Mouse (Mus musculus) liver, embryonic 14.5 days (tissue): ENCODE data around the gene Amotl1. TPM values are rescaled to one million over a fixed set of nuclear protein-coding genes. Genes with fewer than 3 reads are reported as not detected.

Experiments
- ATAC-seq: fragments of 200-750 bp; cut with Nextera tagmentation; 2 replicates; pipeline ENCODE4 v1.8.0; 2017; ENCODE audit warnings: moderate number of reproducible peaks, mild to moderate bottlenecking, moderate library complexity; ENCODE audit not compliant: insufficient read depth
- DNase-seq, 3 experiments: peaks; one replicate each; pipeline ENCODE4 v3.0.0-alpha.2; 2012 to 2013; ENCODE audit warnings: low read depth in 3 of 3, low spot score in 3 of 3
- H3K27ac ChIP-seq: fragments of 300-500 bp; sonication (generic); 2 replicates; pipeline ENCODE4 v1.5.1; 2014; ENCODE audit warnings: moderate library complexity, mild to moderate bottlenecking, control low read depth, inconsistent platforms
- H3K27me3 ChIP-seq: fragments of 300-500 bp; sonication (generic); 2 replicates; pipeline ENCODE4 v1.6.1; 2014; ENCODE audit warnings: mild to moderate bottlenecking, low read length, moderate library complexity; ENCODE audit not compliant: control insufficient read depth, insufficient read depth
- H3K36me3 ChIP-seq: fragments of 300-500 bp; sonication (generic); replicated peaks from 2 replicates; pipeline ENCODE4 v1.6.1; 2014; ENCODE audit warnings: low read depth; ENCODE audit not compliant: control insufficient read depth, insufficient read depth
- H3K4me1 ChIP-seq, 2 experiments: fragments of 200-500 bp in 1 of 2; fragments of 300-500 bp in 1 of 2; sonication (generic) in 1 of 2; replicated peaks; 2 replicates each; pipeline ENCODE4 v1.6.1; 2012 to 2014; ENCODE audit warnings: antibody characterized with exemption in 1 of 2, inconsistent platforms in 1 of 2, low read length in 1 of 2; ENCODE audit not compliant: control insufficient read depth in 2 of 2, insufficient read depth in 2 of 2
- H3K4me2 ChIP-seq: fragments of 300-500 bp; sonication (generic); 2 replicates; pipeline ENCODE4 v1.6.1; 2014; ENCODE audit warnings: low read depth, mild to moderate bottlenecking, control low read depth, moderate library complexity
- H3K4me3 ChIP-seq, 2 experiments: fragments of 200-500 bp in 1 of 2; fragments of 300-500 bp in 1 of 2; sonication (generic) in 1 of 2; 2 replicates each; pipeline ENCODE4 v1.5.1; 2012 to 2014; ENCODE audit warnings: low read depth in 2 of 2, low read length in 2 of 2, mild to moderate bottlenecking in 2 of 2, control low read depth in 1 of 2, inconsistent platforms in 1 of 2, moderate library complexity in 1 of 2; ENCODE audit not compliant: insufficient read depth in 1 of 2
- H3K9ac ChIP-seq: fragments of 300-500 bp; sonication (generic); replicated peaks from 2 replicates; pipeline ENCODE4 v1.6.1; 2014; ENCODE audit warnings: mild to moderate bottlenecking, control low read depth, moderate library complexity
- H3K9me3 ChIP-seq: fragments of 300-500 bp; sonication (generic); 2 replicates; pipeline ENCODE4 v1.6.1; 2016; ENCODE audit warnings: low read length, mixed read lengths; ENCODE audit not compliant: control insufficient read depth
- CTCF ChIP-seq: IDR thresholded peaks from 2 replicates; pipeline ENCODE4 v1.5.1; 2016; ENCODE audit warnings: antibody characterized with exemption, low read depth, control low read depth
- EP300 ChIP-seq: IDR thresholded peaks from 2 replicates; pipeline ENCODE4 v1.6.1; 2016; ENCODE audit warnings: antibody characterized with exemption, low read depth
- WGBS: fragments of 180-500 bp; shearing (Covaris S2); extraction: QIAGEN DNeasy Blood & Tissue Kit; methylation state at CpG from one replicate; pipeline ENCODE4 v1.1.7; 2014; ENCODE audit not compliant: insufficient replicate concordance; 5-methylcytosine and 5-hydroxymethylcytosine counted together
- polyA plus RNA-seq, 2 experiments: library from polyadenylated mRNA; depleted of rRNA in 1 of 2; stranded (reverse) in 1 of 2; unstranded in 1 of 2; fragments of >200 nt; fragmentation: Nextera tagmentation in 1 of 2; extraction: Ambion mirVana in 1 of 2; gene quantifications; 2 replicates each; pipeline versions ENCODE4 v1.2.1 to v1.2.3; 2012 to 2014

Gene Amotl1
- polyA plus RNA-seq, 2 experiments = 1.7 to 2.0 TPM

GRCm38 (mm10) chr9:14652761-14653160, 7.9 kb upstream of the Amotl1 start:
- no peaks in the 10 kb centered on the region for H3K4me1 ChIP-seq
- H3K4me3 ChIP-seq = no peak overlapping the region
- DNase-seq (no peak), ATAC-seq (no peak)
- H3K27me3 ChIP-seq = no peaks in the 10 kb centered on the region
- no peak for TF ChIP-seq EP300
- TF ChIP-seq CTCF = no peak
- no peak overlapping the region for H3K4me2 ChIP-seq
- H3K9me3 ChIP-seq = no peaks in the 10 kb centered on the region
- 43% methylated on average over 1 of the region's 1 CpGs for WGBS
- no peak overlapping the region for H3K9ac ChIP-seq
- no peak overlapping the region for H3K27ac ChIP-seq
- no peaks in the 10 kb centered on the region for H3K36me3 ChIP-seq

- Histone ChIP-seq H3K4me1 (no peaks in the 10 kb centered on the region), H3K9ac (no peak overlapping the region), H3K4me3 (no peak overlapping the region), H3K9me3 (no peaks in the 10 kb centered on the region), H3K27me3 (no peaks in the 10 kb centered on the region), H3K36me3 (no peaks in the 10 kb centered on the region), H3K4me2 (no peak overlapping the region), H3K27ac (no peak overlapping the region)
- ATAC-seq = no peak
- DNase-seq = no peak
- TF ChIP-seq CTCF = no peak
- TF ChIP-seq EP300 = no peak
- 61% methylated on average over 8 of the region's 8 CpGs for WGBS
Observed at GRCm38 (mm10) chr9:14647849-14648248, 3.0 kb upstream of the Amotl1 start.

- TF ChIP-seq EP300 (no peak), CTCF (no peak)
- DNase-seq (no peak), ATAC-seq (no peak)
- no peaks in the 10 kb centered on the region for H3K9me3 ChIP-seq
- no peak overlapping the region for H3K4me3 ChIP-seq
- 85% methylated on average over 1 of the region's 1 CpGs for WGBS
- H3K4me1 ChIP-seq = no peaks in the 10 kb centered on the region
- no peak overlapping the region for H3K27ac ChIP-seq
- no peaks in the 10 kb centered on the region for H3K27me3 ChIP-seq
- no peak overlapping the region for H3K4me2 ChIP-seq
- no peaks in the 10 kb centered on the region for H3K36me3 ChIP-seq
- no peak overlapping the region for H3K9ac ChIP-seq
Observed at GRCm38 (mm10) chr9:14646641-14647040, 1.8 kb upstream of the Amotl1 start.

- 53% methylated on average over 3 of the region's 3 CpGs for WGBS
- H3K9ac ChIP-seq = no peak overlapping the region
- no peak overlapping the region for H3K4me2 ChIP-seq
- H3K9me3 ChIP-seq = no peaks in the 10 kb centered on the region
- no peak for DNase-seq
- TF ChIP-seq EP300 = no peak
- no peak for TF ChIP-seq CTCF
- H3K27me3 ChIP-seq = no peaks in the 10 kb centered on the region
- no peaks in the 10 kb centered on the region for H3K36me3 ChIP-seq
- H3K27ac ChIP-seq = no peak overlapping the region
- no peak overlapping the region for H3K4me3 ChIP-seq
- ATAC-seq = no peak
- H3K4me1 ChIP-seq = no peaks in the 10 kb centered on the region
Observed at GRCm38 (mm10) chr9:14646061-14646460, 1.2 kb upstream of the Amotl1 start.

GRCm38 (mm10) chr9:14643328-14643727, 1.5 kb downstream of the Amotl1 start:
- Histone ChIP-seq H3K9me3 (no peaks in the 10 kb centered on the region), H3K4me1 (no peaks in the 10 kb centered on the region), H3K27ac (no peak overlapping the region), H3K9ac (no peak overlapping the region), H3K4me3 (no peak overlapping the region), H3K36me3 (no peaks in the 10 kb centered on the region), H3K4me2 (no peak overlapping the region), H3K27me3 (no peaks in the 10 kb centered on the region)
- no peak for DNase-seq
- no peak for TF ChIP-seq CTCF
- TF ChIP-seq EP300 = no peak
- no peak for ATAC-seq
- 38% methylated on average over 6 of the region's 6 CpGs for WGBS
